Mouse (Mus musculus): ENCODE results near the gene Magix. TPM values are rescaled to one million over a fixed set of nuclear protein-coding genes. Genes with fewer than 3 reads are reported as not detected.

The Magix gene
- 0.21 TPM in 1 of 2 replicates, not detected in the other for polyA plus RNA-seq (2014; fragmentation: Nextera tagmentation; extraction: Ambion mirVana)

DNA sequence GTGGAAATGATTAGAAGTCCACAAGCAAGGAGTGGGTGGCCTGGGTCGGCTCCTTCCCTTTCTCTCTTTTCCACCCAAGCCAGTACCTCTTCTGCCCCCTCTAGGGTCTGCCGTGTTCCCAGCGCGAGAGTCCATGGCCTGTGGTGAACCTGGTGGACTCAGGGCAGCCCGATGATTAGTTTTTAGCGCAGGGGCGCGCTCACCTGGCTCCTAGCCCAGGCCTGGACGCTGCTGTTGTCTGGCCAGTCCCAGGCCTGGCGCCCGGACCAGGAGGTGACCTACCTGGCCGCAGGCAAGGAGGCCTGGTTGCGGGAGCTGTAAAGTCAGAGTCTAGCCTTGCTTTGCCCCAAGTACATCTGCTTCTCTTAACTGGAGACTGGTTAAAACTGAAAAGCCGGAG lies at the start of gene Magix:
TSS of gene Magix (minus strand) at position 388 of the 400 bp plus-strand sequence.
- ATAC-seq (ENCODE audit: insufficient number of reproducible peaks, low FRiP score, low TSS enrichment, low read depth): no peak
- H3K27ac ChIP-seq (replicated peaks; ENCODE audit: low read depth, low read length): no peak within 1 kb of the TSS
- H3K36me3 ChIP-seq (ENCODE audit: control insufficient read depth, insufficient read depth, low read length): no peaks in the 10 kb centered on the region
- no peak within 1 kb of the TSS for H3K9ac ChIP-seq (ENCODE audit: low read length)
- WGBS: 66% methylated on average over 14 of the region's 14 CpGs
- 0 out of 2 replicates have a peak within 1 kb of the TSS, but pooled peaks have one; percentile 2 for H3K4me3 ChIP-seq (ENCODE audit: low read depth, low read length)
- DNase-seq (ENCODE audit: low spot score): no peak
- H3K4me2 ChIP-seq (ENCODE audit: low read depth, severe bottlenecking): peak within 1 kb of the TSS; percentile 40; the same call in 1 of the 2 replicates
- no peaks in the 10 kb centered on the region for H3K27me3 ChIP-seq (ENCODE audit: control insufficient read depth, insufficient read depth, low read length)
- no peaks in the 10 kb centered on the region for H3K4me1 ChIP-seq (ENCODE audit: control insufficient read depth, insufficient read depth, low read length)
- no peaks in the 10 kb centered on the region; the same call in 1 of the 2 replicates for H3K9me3 ChIP-seq (ENCODE audit: control insufficient read depth, low read length)

DNA sequence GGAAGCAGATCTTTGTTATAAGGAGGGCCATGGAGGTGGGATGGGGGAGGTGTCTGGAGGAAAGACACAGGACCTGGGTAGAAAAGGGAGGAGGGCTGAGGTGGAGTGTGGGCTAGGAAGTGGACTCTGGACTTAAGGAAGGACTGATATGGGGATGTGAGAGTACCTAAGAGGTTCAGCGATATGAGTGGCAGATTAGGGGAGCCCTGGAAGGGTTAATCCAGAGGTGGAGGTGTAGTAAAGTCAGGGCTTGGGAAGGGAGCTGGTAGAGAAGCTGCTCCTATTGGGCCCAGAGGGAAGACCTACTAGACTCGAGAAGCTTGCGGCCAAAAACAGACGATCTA lies 47.8 kb upstream of the Magix start:
- Histone ChIP-seq H3K4me2 (ENCODE audit: low read depth, severe bottlenecking) (peak overlapping the region; percentile 53), H3K27me3 (ENCODE audit: control insufficient read depth, insufficient read depth, low read length) (no peaks in the 10 kb centered on the region), H3K4me1 (ENCODE audit: control insufficient read depth, insufficient read depth, low read length) (no peaks in the 10 kb centered on the region), H3K9ac (ENCODE audit: low read length) (peak overlapping the region; percentile 51; the same call in 1 of the 2 replicates), H3K36me3 (ENCODE audit: control insufficient read depth, insufficient read depth, low read length) (no peaks in the 10 kb centered on the region; the same call in 1 of the 2 replicates), H3K9me3 (ENCODE audit: control insufficient read depth, low read length) (no peaks in the 10 kb centered on the region), H3K4me3 (ENCODE audit: low read depth, low read length) (peak overlapping the region; percentile 36), H3K27ac (replicated peaks; ENCODE audit: low read depth, low read length) (no peak overlapping the region)
- ATAC-seq (ENCODE audit: insufficient number of reproducible peaks, low FRiP score, low TSS enrichment, low read depth): peak; percentile 4; the same call in 1 of the 2 replicates
- 24% methylated on average over 4 of the region's 4 CpGs for WGBS
- no peak for DNase-seq (ENCODE audit: low spot score)

DNA sequence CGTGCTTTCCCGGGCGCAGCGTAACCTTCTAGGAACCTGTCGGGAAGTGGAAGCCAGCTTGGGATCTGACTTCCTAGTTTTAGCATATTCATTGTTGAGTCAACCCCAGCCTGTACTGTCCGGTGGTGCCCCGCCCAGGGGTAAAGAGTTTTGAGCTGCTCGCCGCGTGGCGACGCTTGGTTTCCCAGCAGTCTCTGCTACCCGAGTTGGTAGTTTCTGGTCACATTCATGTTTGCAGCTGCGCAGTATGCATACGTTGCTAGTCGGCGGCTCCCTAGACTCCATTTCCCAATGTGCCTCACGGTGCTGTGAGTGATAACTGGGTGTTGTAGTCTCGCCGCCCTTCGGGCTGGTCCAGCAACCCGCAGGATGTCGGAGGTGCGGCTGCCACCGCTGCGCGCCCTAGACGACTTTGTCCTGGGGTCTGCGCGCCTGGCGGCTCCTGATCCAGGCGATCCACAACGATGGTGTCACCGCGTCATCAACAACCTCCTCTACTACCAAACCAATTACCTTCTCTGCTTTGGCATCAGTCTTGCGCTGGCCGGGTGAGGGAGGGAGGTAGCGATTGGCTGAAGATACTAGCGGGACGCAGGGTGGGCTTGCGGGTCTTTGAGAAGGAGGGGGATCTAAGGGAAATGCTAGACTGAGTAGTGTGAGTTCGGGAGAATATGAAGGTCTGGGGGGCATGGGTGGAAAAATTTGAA lies 47.3 kb upstream of the Magix start, which contains the start of gene Praf2:
TSS of gene Praf2 (plus strand) at position 225 of the 707 bp plus-strand sequence.
- no peaks in the 10 kb centered on the region for H3K36me3 ChIP-seq (ENCODE audit: control insufficient read depth, insufficient read depth, low read length)
- WGBS: 14% methylated on average over 42 of the region's 42 CpGs
- no peaks in the 10 kb centered on the region for H3K27me3 ChIP-seq (ENCODE audit: control insufficient read depth, insufficient read depth, low read length)
- H3K4me3 ChIP-seq (ENCODE audit: low read depth, low read length): peak within 1 kb of the TSS; percentile 36
- peak within 1 kb of the TSS; percentile 51; the same call in 1 of the 2 replicates for H3K9ac ChIP-seq (ENCODE audit: low read length)
- no peaks in the 10 kb centered on the region for H3K9me3 ChIP-seq (ENCODE audit: control insufficient read depth, low read length)
- no peak within 1 kb of the TSS for H3K27ac ChIP-seq (replicated peaks; ENCODE audit: low read depth, low read length)
- ATAC-seq (ENCODE audit: insufficient number of reproducible peaks, low FRiP score, low TSS enrichment, low read depth) (peak; percentile 90), DNase-seq (ENCODE audit: low spot score) (peak; percentile 78)
- H3K4me2 ChIP-seq (ENCODE audit: low read depth, severe bottlenecking): peak within 1 kb of the TSS; percentile 53
- no peaks in the 10 kb centered on the region for H3K4me1 ChIP-seq (ENCODE audit: control insufficient read depth, insufficient read depth, low read length)

DNA sequence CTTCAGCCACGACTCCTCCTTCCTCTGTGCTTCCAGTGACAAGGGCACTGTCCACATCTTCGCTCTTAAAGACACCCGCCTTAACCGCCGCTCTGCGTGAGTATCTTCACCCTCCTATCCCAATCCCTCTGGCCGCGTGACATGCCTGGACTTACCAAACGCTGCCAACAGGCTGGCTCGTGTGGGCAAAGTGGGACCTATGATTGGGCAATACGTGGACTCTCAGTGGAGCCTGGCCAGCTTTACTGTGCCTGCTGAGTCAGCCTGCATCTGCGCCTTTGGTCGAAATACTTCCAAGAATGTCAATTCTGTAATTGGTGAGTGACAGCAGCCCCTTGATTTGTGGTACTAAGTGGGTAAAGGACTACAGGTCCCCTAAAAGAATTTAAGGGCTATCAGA lies 46.1 kb upstream of the Magix start:
- no peak overlapping the region for H3K4me3 ChIP-seq (ENCODE audit: low read depth, low read length)
- no peaks in the 10 kb centered on the region for H3K27me3 ChIP-seq (ENCODE audit: control insufficient read depth, insufficient read depth, low read length)
- no peak for ATAC-seq (ENCODE audit: insufficient number of reproducible peaks, low FRiP score, low TSS enrichment, low read depth)
- H3K27ac ChIP-seq (replicated peaks; ENCODE audit: low read depth, low read length): no peak overlapping the region
- H3K4me1 ChIP-seq (ENCODE audit: control insufficient read depth, insufficient read depth, low read length): no peaks in the 10 kb centered on the region
- no peaks in the 10 kb centered on the region for H3K36me3 ChIP-seq (ENCODE audit: control insufficient read depth, insufficient read depth, low read length)
- H3K9ac ChIP-seq (ENCODE audit: low read length): no peak overlapping the region
- H3K9me3 ChIP-seq (ENCODE audit: control insufficient read depth, low read length): no peaks in the 10 kb centered on the region
- whole genome bisulfite sequencing: 93% methylated on average over 13 of the region's 13 CpGs
- DNase-seq (ENCODE audit: low spot score): no peak
- H3K4me2 ChIP-seq (ENCODE audit: low read depth, severe bottlenecking): no peak overlapping the region

DNA sequence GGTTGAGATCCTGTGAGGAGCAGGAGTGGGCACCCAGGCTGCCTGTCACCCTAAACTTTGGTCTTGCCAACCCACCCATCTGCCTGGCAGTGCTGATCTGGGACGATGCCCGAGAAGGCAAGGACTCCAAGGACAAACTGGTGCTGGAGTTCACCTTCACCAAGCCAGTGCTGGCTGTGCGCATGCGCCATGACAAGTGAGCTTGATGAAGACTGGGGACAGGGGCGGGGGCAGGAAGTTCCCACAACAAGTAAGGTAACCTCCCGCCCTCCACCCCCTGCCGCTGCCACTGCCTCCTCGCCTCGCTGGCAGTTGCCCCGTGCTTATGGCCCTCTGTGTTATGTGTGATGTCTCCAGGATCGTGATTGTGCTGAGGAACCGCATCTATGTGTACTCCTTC lies 44.8 kb upstream of the Magix start:
- no peak overlapping the region for H3K4me2 ChIP-seq (ENCODE audit: low read depth, severe bottlenecking)
- ATAC-seq (ENCODE audit: insufficient number of reproducible peaks, low FRiP score, low TSS enrichment, low read depth) (no peak), DNase-seq (ENCODE audit: low spot score) (no peak)
- 86% methylated on average over 12 of the region's 12 CpGs for WGBS
- H3K9ac ChIP-seq (ENCODE audit: low read length): no peak overlapping the region
- H3K9me3 ChIP-seq (ENCODE audit: control insufficient read depth, low read length): no peaks in the 10 kb centered on the region
- no peak overlapping the region for H3K4me3 ChIP-seq (ENCODE audit: low read depth, low read length)
- no peak overlapping the region for H3K27ac ChIP-seq (replicated peaks; ENCODE audit: low read depth, low read length)
- H3K36me3 ChIP-seq (ENCODE audit: control insufficient read depth, insufficient read depth, low read length): no peaks in the 10 kb centered on the region
- no peaks in the 10 kb centered on the region for H3K27me3 ChIP-seq (ENCODE audit: control insufficient read depth, insufficient read depth, low read length)
- H3K4me1 ChIP-seq (ENCODE audit: control insufficient read depth, insufficient read depth, low read length): no peaks in the 10 kb centered on the region

DNA sequence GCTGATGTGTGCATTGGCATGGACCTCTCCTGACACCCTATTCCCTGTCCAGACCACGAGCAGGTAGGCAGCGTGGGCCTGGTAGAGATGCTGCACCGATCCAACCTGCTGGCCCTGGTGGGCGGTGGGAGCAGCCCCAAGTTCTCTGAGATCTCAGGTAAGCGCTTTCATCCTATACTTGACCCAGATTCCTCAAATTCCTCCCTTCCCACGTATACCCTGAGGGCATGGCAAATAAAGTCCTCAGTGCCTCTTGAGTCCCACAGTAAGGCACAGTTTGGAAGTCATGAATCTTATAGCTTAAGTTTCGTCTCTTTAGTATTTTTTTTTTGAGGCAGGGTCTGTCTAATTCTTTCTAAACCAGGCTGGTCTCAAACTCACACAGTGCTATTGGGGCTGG lies 43.1 kb upstream of the Magix start:
- Histone ChIP-seq H3K4me2 (ENCODE audit: low read depth, severe bottlenecking) (no peak overlapping the region), H3K27me3 (ENCODE audit: control insufficient read depth, insufficient read depth, low read length) (no peaks in the 10 kb centered on the region), H3K9me3 (ENCODE audit: control insufficient read depth, low read length) (no peaks in the 10 kb centered on the region), H3K36me3 (ENCODE audit: control insufficient read depth, insufficient read depth, low read length) (no peaks in the 10 kb centered on the region), H3K4me3 (ENCODE audit: low read depth, low read length) (no peak overlapping the region), H3K4me1 (ENCODE audit: control insufficient read depth, insufficient read depth, low read length) (no peaks in the 10 kb centered on the region), H3K9ac (ENCODE audit: low read length) (no peak overlapping the region), H3K27ac (replicated peaks; ENCODE audit: low read depth, low read length) (no peak overlapping the region)
- no peak for ATAC-seq (ENCODE audit: insufficient number of reproducible peaks, low FRiP score, low TSS enrichment, low read depth)
- no peak for DNase-seq (ENCODE audit: low spot score)
- 74% methylated on average over 7 of the region's 7 CpGs for WGBS

DNA sequence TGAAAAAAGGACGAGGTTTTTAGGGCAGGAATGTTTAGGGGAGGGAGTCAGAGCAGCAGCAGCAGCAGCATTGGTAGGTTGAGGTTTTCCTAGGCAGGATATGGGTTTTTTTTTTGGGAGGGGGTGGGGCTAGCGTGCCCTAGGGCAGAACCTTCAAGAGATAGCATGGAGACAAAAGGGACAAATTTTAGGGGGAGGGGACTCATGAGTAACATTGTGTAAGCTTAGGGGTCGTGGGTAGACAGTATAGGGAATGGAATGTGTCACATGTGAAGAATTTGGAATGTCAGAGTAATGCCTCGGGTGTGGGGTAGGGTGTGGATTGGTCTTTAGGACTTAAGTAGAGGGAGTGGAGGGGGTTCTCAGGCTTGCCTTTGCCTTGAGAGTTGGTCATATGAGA lies 41.6 kb upstream of the Magix start:
- H3K27ac ChIP-seq (replicated peaks; ENCODE audit: low read depth, low read length): no peak overlapping the region
- H3K9ac ChIP-seq (ENCODE audit: low read length): no peak overlapping the region
- peak overlapping the region; percentile 58 for H3K4me2 ChIP-seq (ENCODE audit: low read depth, severe bottlenecking)
- ATAC-seq (ENCODE audit: insufficient number of reproducible peaks, low FRiP score, low TSS enrichment, low read depth): no peak
- H3K27me3 ChIP-seq (ENCODE audit: control insufficient read depth, insufficient read depth, low read length): no peaks in the 10 kb centered on the region
- 31% methylated on average over 4 of the region's 4 CpGs for WGBS
- no peak for DNase-seq (ENCODE audit: low spot score)
- no peaks in the 10 kb centered on the region for H3K4me1 ChIP-seq (ENCODE audit: control insufficient read depth, insufficient read depth, low read length)
- H3K4me3 ChIP-seq (ENCODE audit: low read depth, low read length): peak overlapping the region; percentile 41
- H3K36me3 ChIP-seq (ENCODE audit: control insufficient read depth, insufficient read depth, low read length): no peaks in the 10 kb centered on the region
- H3K9me3 ChIP-seq (ENCODE audit: control insufficient read depth, low read length): no peaks in the 10 kb centered on the region

DNA sequence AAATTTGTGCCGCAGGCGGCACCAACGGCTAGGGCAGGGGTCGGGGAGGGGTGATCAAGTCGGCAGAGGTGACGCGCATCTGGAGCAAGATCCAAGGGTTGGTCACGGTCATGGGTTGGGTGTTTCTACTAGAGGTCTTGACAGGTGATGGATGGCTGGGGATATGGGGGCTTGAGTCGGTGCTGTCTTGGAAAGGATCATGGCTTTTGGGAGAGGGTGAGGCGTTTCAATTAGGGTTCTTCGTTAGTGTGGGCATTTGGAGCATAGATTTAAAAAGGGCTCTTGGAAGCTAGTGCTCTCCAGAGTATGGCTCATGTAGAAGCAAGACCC lies 41.2 kb upstream of the Magix start:
- Histone ChIP-seq H3K27ac (replicated peaks; ENCODE audit: low read depth, low read length) (0 out of 2 replicates have a peak overlapping the region, but pooled peaks have one; percentile 70), H3K9me3 (ENCODE audit: control insufficient read depth, low read length) (no peaks in the 10 kb centered on the region), H3K4me3 (ENCODE audit: low read depth, low read length) (peak overlapping the region; percentile 41), H3K4me1 (ENCODE audit: control insufficient read depth, insufficient read depth, low read length) (no peaks in the 10 kb centered on the region), H3K9ac (ENCODE audit: low read length) (peak overlapping the region; percentile 56; the same call in 1 of the 2 replicates), H3K36me3 (ENCODE audit: control insufficient read depth, insufficient read depth, low read length) (no peaks in the 10 kb centered on the region), H3K27me3 (ENCODE audit: control insufficient read depth, insufficient read depth, low read length) (no peaks in the 10 kb centered on the region), H3K4me2 (ENCODE audit: low read depth, severe bottlenecking) (peak overlapping the region; percentile 58)
- no peak for ATAC-seq (ENCODE audit: insufficient number of reproducible peaks, low FRiP score, low TSS enrichment, low read depth)
- DNase-seq (ENCODE audit: low spot score): no peak
- WGBS: 14% methylated on average over 11 of the region's 11 CpGs
